Mouse (Mus musculus) MEL (cell line): ENCODE results near the gene Ppp1r14c. TPM values are rescaled to one million over a fixed set of nuclear protein-coding genes. Genes with fewer than 3 reads are reported as not detected.
"Not testable (repeated sequence)": the region's sequence is repeated elsewhere in the genome, so short reads cannot be mapped to it uniquely, and the experiment has no call there.

ENCODE experiments used
- DNase-seq: peaks from one replicate; pipeline ENCODE4 v3.0.0; 2011; ENCODE audit warnings: low read depth, low spot score
- H3K27ac ChIP-seq: 2 replicates; pipeline ENCODE4 v1.5.1; 2012; ENCODE audit warnings: low read depth, mild to moderate bottlenecking, control low read depth, low read length, moderate library complexity; ENCODE audit not compliant: control insufficient read depth
- H3K27me3 ChIP-seq, 2 experiments: fragments of 150-350 bp in 1 of 2; sonication (generic) in 1 of 2; 2 replicates each; pipeline ENCODE4 v1.6.1; 2012; ENCODE audit warnings: low read length in 2 of 2, mild to moderate bottlenecking in 2 of 2, improper control_type of control experiment in 1 of 2, moderate library complexity in 1 of 2; ENCODE audit not compliant: insufficient read depth in 2 of 2, control insufficient read depth in 1 of 2
- H3K36me3 ChIP-seq, 2 experiments: 2 replicates each; pipeline ENCODE4 v1.6.1; 2012 to 2014; ENCODE audit warnings: low read length in 2 of 2, improper control_type of control experiment in 1 of 2, inconsistent platforms in 1 of 2, mild to moderate bottlenecking in 1 of 2; ENCODE audit not compliant: insufficient read depth in 2 of 2, control insufficient read depth in 1 of 2
- H3K4me1 ChIP-seq, 2 experiments: fragments of 150-350 bp in 1 of 2; sonication (generic) in 1 of 2; 2 replicates each; pipeline ENCODE4 v1.6.1; 2012; ENCODE audit warnings: low read length in 2 of 2, improper control_type of control experiment in 1 of 2, mild to moderate bottlenecking in 1 of 2; ENCODE audit not compliant: insufficient read depth in 2 of 2, control insufficient read depth in 1 of 2
- H3K4me3 ChIP-seq, 2 experiments: fragments of 150-350 bp in 1 of 2; sonication (generic) in 1 of 2; 2 replicates each; pipeline ENCODE4 v1.5.1; 2012; ENCODE audit warnings: low read depth in 2 of 2, low read length in 2 of 2, mild to moderate bottlenecking in 2 of 2, moderate library complexity in 2 of 2, control low read depth in 1 of 2, improper control_type of control experiment in 1 of 2; ENCODE audit not compliant: control insufficient read depth in 1 of 2, insufficient read depth in 1 of 2
- H3K79me2 ChIP-seq: 2 replicates; pipeline ENCODE4 v1.6.1; 2012; ENCODE audit warnings: mild to moderate bottlenecking, low read length, moderate library complexity; ENCODE audit not compliant: control insufficient read depth, poor library complexity, insufficient read depth
- H3K9ac ChIP-seq: 2 replicates; pipeline ENCODE4 v1.6.1; 2012; ENCODE audit warnings: low read depth, mild to moderate bottlenecking, control low read depth, low read length, moderate library complexity; ENCODE audit not compliant: control insufficient read depth, poor library complexity, severe bottlenecking
- H3K9me3 ChIP-seq: fragments of 150-350 bp; sonication (generic); replicated peaks from 2 replicates; pipeline ENCODE4 v1.6.1; 2012; ENCODE audit warnings: mild to moderate bottlenecking, low read length, improper control_type of control experiment, moderate library complexity; ENCODE audit not compliant: insufficient read depth
- E2F4 ChIP-seq: IDR thresholded peaks from 2 replicates; pipeline ENCODE4 v1.6.1; 2011; ENCODE audit warnings: low read depth, low read length, improper control_type of control experiment, borderline replicate concordance
- ETS1 ChIP-seq: IDR thresholded peaks from 2 replicates; pipeline ENCODE4 v1.6.1; 2012; ENCODE audit warnings: low read depth, mild to moderate bottlenecking, inconsistent platforms, low read length, improper control_type of control experiment, moderate library complexity
- GABPA ChIP-seq: IDR thresholded peaks from 2 replicates; pipeline ENCODE4 v1.6.1; 2012; ENCODE audit warnings: low read depth, mild to moderate bottlenecking, inconsistent platforms, low read length, improper control_type of control experiment, moderate library complexity
- GATA1 ChIP-seq: IDR thresholded peaks from 2 replicates; pipeline ENCODE4 v1.6.1; 2011; ENCODE audit warnings: low read depth, low read length, improper control_type of control experiment
- JUND ChIP-seq: IDR thresholded peaks from 2 replicates; pipeline ENCODE4 v1.6.1; 2011; ENCODE audit warnings: low read depth, mild to moderate bottlenecking, improper control_type of control experiment, low read length
- KAT2A ChIP-seq: conservative IDR thresholded peaks from 2 replicates; pipeline ENCODE4 v1.6.1; 2012; ENCODE audit warnings: low read depth, low read length, improper control_type of control experiment, inconsistent platforms
- MAX ChIP-seq: IDR thresholded peaks from 2 replicates; pipeline ENCODE4 v1.6.1; 2011; ENCODE audit warnings: low read length, improper control_type of control experiment
- MAZ ChIP-seq: IDR thresholded peaks from 2 replicates; pipeline ENCODE4 v1.6.1; 2012; ENCODE audit warnings: low read depth, mild to moderate bottlenecking, inconsistent platforms, low read length, improper control_type of control experiment
- MXI1 ChIP-seq: IDR thresholded peaks from 2 replicates; pipeline ENCODE4 v1.6.1; 2011; ENCODE audit warnings: mild to moderate bottlenecking, low read depth, low read length, improper control_type of control experiment
- MYB ChIP-seq: IDR thresholded peaks from 2 replicates; pipeline ENCODE4 v1.6.1; 2011; ENCODE audit warnings: mild to moderate bottlenecking, low read depth, low read length, improper control_type of control experiment
- MYC ChIP-seq: IDR thresholded peaks from 2 replicates; pipeline ENCODE4 v1.6.1; 2011; ENCODE audit warnings: low read depth, mild to moderate bottlenecking, low read length, improper control_type of control experiment, moderate library complexity
- NRF1 ChIP-seq: IDR thresholded peaks from 2 replicates; pipeline ENCODE4 v1.6.1; 2014; ENCODE audit warnings: low read depth, mild to moderate bottlenecking, inconsistent platforms, low read length, improper control_type of control experiment, moderate library complexity; ENCODE audit not compliant: poor library complexity, insufficient read depth, severe bottlenecking
- POLR2AphosphoS2 ChIP-seq: IDR thresholded peaks from 2 replicates; pipeline ENCODE4 v1.6.1; 2011; ENCODE audit warnings: low read length, improper control_type of control experiment
- POLR2AphosphoS5 ChIP-seq: IDR thresholded peaks from 2 replicates; pipeline ENCODE4 v1.6.1; 2012; ENCODE audit warnings: low read depth, borderline replicate concordance, mild to moderate bottlenecking, inconsistent platforms, low read length, moderate library complexity, mixed read lengths
- RAD21 ChIP-seq: IDR thresholded peaks from 2 replicates; pipeline ENCODE4 v1.6.1; 2011; ENCODE audit warnings: mild to moderate bottlenecking, low read depth, low read length, improper control_type of control experiment
- RCOR1 ChIP-seq: IDR thresholded peaks from 2 replicates; pipeline ENCODE4 v1.6.1; 2012; ENCODE audit warnings: low read depth, mild to moderate bottlenecking, inconsistent platforms, low read length, improper control_type of control experiment
- SIN3A ChIP-seq: IDR thresholded peaks from 2 replicates; pipeline ENCODE4 v1.6.1; 2012; ENCODE audit warnings: low read length, improper control_type of control experiment, inconsistent platforms
- TBP ChIP-seq: IDR thresholded peaks from 2 replicates; pipeline ENCODE4 v1.8.0; 2011; ENCODE audit warnings: low read depth, low read length, improper control_type of control experiment
- TCF12 ChIP-seq: IDR thresholded peaks from 2 replicates; pipeline ENCODE4 v1.6.1; 2014; ENCODE audit warnings: low read depth, mild to moderate bottlenecking, inconsistent platforms, low read length, improper control_type of control experiment, moderate library complexity
- UBTF ChIP-seq: IDR thresholded peaks from 2 replicates; pipeline ENCODE4 v1.6.1; 2012; ENCODE audit warnings: low read depth, mild to moderate bottlenecking, inconsistent platforms, low read length, improper control_type of control experiment, moderate library complexity, borderline replicate concordance; ENCODE audit not compliant: insufficient read depth
- ZKSCAN1 ChIP-seq: IDR thresholded peaks from 2 replicates; pipeline ENCODE4 v1.6.1; 2012; ENCODE audit warnings: low read depth, mild to moderate bottlenecking, inconsistent platforms, low read length, improper control_type of control experiment, moderate library complexity
- polyA plus RNA-seq, 2 experiments: library from polyadenylated mRNA; stranded (reverse) in 1 of 2; unstranded in 1 of 2; fragments of >175 nt in 1 of 2; fragments of >200 nt in 1 of 2; gene quantifications; 2 replicates each; pipeline versions ENCODE4 v1.2.1 to v1.2.4; 2012; ENCODE audit warnings: low replicate concordance in 2 of 2, low read depth in 1 of 2; ENCODE audit not compliant: insufficient read length in 2 of 2, insufficient read depth in 1 of 2, missing spikeins in 1 of 2
- total RNA-seq: library from RNA; depleted of rRNA; stranded (reverse); fragments of 300-350 nt; gene quantifications from 2 replicates; pipeline ENCODE4 v1.2.3, GENCODE M21; 2012

Gene Ppp1r14c
- total and polyA plus RNA-seq, 3 experiments = not detected

- not testable (repeated sequence) for H3K79me2 ChIP-seq, H3K27ac ChIP-seq, H3K9ac ChIP-seq, H3K9me3 ChIP-seq, DNase-seq, H3K4me3 ChIP-seq, H3K4me1 ChIP-seq, H3K36me3 ChIP-seq, H3K27me3 ChIP-seq
Measured at GRCm38 (mm10) chr10:3446748-3447147, 80.9 kb downstream of the Ppp1r14c start.

- Histone ChIP-seq H3K79me2 (no peaks in the 10 kb centered on the region), H3K4me1 (no peaks in the 10 kb centered on the region), H3K27me3 (no peaks in the 10 kb centered on the region), H3K27ac (no peak overlapping the region), H3K9me3 (no peaks in the 10 kb centered on the region), H3K4me3 (no peak overlapping the region), H3K36me3 (no peaks in the 10 kb centered on the region), H3K9ac (no peak overlapping the region)
- no peak for DNase-seq
- TF ChIP-seq UBTF (no peak), POLR2AphosphoS5 (no peak), TCF12 (no peak), MYC (no peak), E2F4 (no peak)
- TF ChIP-seq, all 39 proteins: peak for 0
Measured at GRCm38 (mm10) chr10:3448699-3449098, 82.8 kb downstream of the Ppp1r14c start.

- no peaks in the 10 kb centered on the region for H3K9me3 ChIP-seq
- no peak overlapping the region for H3K4me3 ChIP-seq
- H3K27me3 ChIP-seq = no peaks in the 10 kb centered on the region
- no peak for TF ChIP-seq SIN3A
- TF ChIP-seq MYB = no peak
- no peak for TF ChIP-seq MAZ
- no peak for TF ChIP-seq TBP
- TF ChIP-seq MXI1 = no peak
- TF ChIP-seq MAX = no peak
- no peak for TF ChIP-seq GATA1
- no peak for TF ChIP-seq ZKSCAN1
- no peak for TF ChIP-seq POLR2AphosphoS2
- no peak for TF ChIP-seq KAT2A
- TF ChIP-seq NRF1 = no peak
- TF ChIP-seq GABPA = no peak
- TF ChIP-seq RCOR1 = no peak
- no peak for TF ChIP-seq RAD21
- no peak for TF ChIP-seq ETS1
- TF ChIP-seq JUND = no peak
- no peaks in the 10 kb centered on the region for H3K4me1 ChIP-seq
- no peak for DNase-seq
- H3K27ac ChIP-seq = no peak overlapping the region
- no peaks in the 10 kb centered on the region for H3K79me2 ChIP-seq
- H3K9ac ChIP-seq = no peak overlapping the region
- H3K36me3 ChIP-seq = no peaks in the 10 kb centered on the region
Measured at GRCm38 (mm10) chr10:3451930-3452329, 86.1 kb downstream of the Ppp1r14c start.
